Mouse (Mus musculus) G1E (cell line): ENCODE measurements around the gene Rbck1.

ENCODE experiments used
- CTCF ChIP-seq: IDR thresholded peaks from 2 replicates; pipeline ENCODE4 v1.5.1; 2012; ENCODE audit warnings: low read depth, low read length, inconsistent platforms, mixed read lengths
- GATA1 ChIP-seq: IDR thresholded peaks from 2 replicates; pipeline ENCODE4 v1.6.1; 2012; ENCODE audit warnings: borderline replicate concordance, low read length, inconsistent platforms, mixed read lengths
- POLR2AphosphoS5 ChIP-seq: IDR thresholded peaks from 2 replicates; pipeline ENCODE4 v1.6.1; 2012; ENCODE audit warnings: low read depth, low read length, inconsistent platforms; ENCODE audit not compliant: insufficient replicate concordance
- TAL1 ChIP-seq: conservative IDR thresholded peaks from 2 replicates; pipeline ENCODE4 v1.6.1; 2012; ENCODE audit warnings: low read depth, low read length, inconsistent platforms, mixed read lengths

DNA sequence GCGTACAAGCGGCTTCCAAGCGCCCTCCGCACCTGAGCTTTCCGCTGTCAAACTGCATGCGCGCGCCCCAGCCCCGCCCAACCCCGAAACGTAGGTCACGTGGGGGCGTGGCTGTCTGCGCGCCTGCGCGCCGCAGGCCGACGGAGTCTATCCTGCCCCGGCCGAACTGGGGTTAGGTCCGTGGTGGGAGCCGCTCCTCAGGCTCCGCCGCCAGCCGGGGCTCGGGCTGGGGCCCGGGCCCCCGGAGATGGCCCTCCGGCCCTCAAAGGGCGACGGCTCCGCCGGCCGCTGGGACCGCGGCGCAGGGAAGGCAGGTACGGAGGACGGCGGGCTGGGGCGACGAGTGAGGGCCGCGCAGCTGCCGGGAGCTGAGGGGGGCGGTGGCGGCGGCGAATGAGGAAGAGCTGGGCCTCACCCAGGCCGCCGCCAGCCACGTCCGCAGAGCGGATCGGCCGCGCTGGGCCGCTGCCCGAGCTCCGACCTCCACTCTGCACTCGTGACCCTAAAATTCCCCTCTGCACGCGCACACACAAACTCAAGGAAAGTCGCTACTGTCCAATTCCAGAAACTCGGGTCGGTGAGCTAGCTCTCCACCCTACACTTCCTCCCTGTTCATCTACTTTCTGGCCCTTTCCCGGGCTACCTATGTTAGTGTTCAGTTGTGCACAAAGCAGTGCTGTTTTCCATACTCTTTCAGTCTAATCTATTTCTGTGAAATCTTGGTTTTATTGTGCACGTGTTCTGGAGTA is 38.6 kb downstream of the Rbck1 start, which contains the start of gene Tbc1d20:
- no peak for TF ChIP-seq CTCF
- TF ChIP-seq TAL1, result no peak
- TF ChIP-seq GATA1, result no peak
- TF ChIP-seq POLR2AphosphoS5, result no peak
